Mouse (Mus musculus) liver, adult 2 months (tissue): ENCODE results near the gene Mindy2. TPM values are rescaled to one million over a fixed set of nuclear protein-coding genes. Genes with fewer than 3 reads are reported as not detected.
"Not testable (repeated sequence)": the region's sequence is repeated elsewhere in the genome, so short reads cannot be mapped to it uniquely, and the experiment has no call there.

ENCODE experiments used
- DNase-seq: peaks from one replicate; pipeline ENCODE4 v3.0.0-alpha.2; 2011; ENCODE audit warnings: low read depth, low spot score; ENCODE audit errors: extremely low read depth
- H3K27ac ChIP-seq: fragments of 200-500 bp; replicated peaks from 2 replicates; pipeline ENCODE4 v1.5.1; 2012; ENCODE audit warnings: low read depth, mild to moderate bottlenecking, control low read depth, inconsistent platforms, low read length; ENCODE audit not compliant: insufficient read depth
- H3K27me3 ChIP-seq: fragments of 200-500 bp; 2 replicates; pipeline ENCODE4 v1.6.1; 2012; ENCODE audit warnings: mild to moderate bottlenecking, moderate library complexity, low read length, inconsistent platforms; ENCODE audit not compliant: control insufficient read depth, insufficient read depth
- H3K36me3 ChIP-seq: fragments of 200-500 bp; 2 replicates; pipeline ENCODE4 v1.6.1; 2012; ENCODE audit warnings: low read length, inconsistent platforms; ENCODE audit not compliant: control insufficient read depth, insufficient read depth
- H3K4me1 ChIP-seq: fragments of 200-500 bp; 2 replicates; pipeline ENCODE4 v1.6.1; 2011; ENCODE audit warnings: low read length; ENCODE audit not compliant: control insufficient read depth, insufficient read depth
- H3K4me3 ChIP-seq: fragments of 200-500 bp; 2 replicates; pipeline ENCODE4 v1.5.1; 2011; ENCODE audit warnings: low read depth, mild to moderate bottlenecking, control low read depth, low read length, moderate library complexity; ENCODE audit not compliant: insufficient read depth
- H3K79me2 ChIP-seq: fragments of 200-500 bp; 2 replicates; pipeline ENCODE4 v1.6.1; 2012; ENCODE audit warnings: inconsistent platforms, mild to moderate bottlenecking, low read length, moderate library complexity; ENCODE audit not compliant: control insufficient read depth, insufficient read depth
- H3K9ac ChIP-seq: fragments of 200-500 bp; 2 replicates; pipeline ENCODE4 v1.6.1; 2012; ENCODE audit warnings: low read depth, mild to moderate bottlenecking, control low read depth, inconsistent platforms, low read length
- CTCF ChIP-seq: fragments of 200-500 bp; IDR thresholded peaks from 2 replicates; pipeline ENCODE4 v1.5.1; 2011; ENCODE audit warnings: low read depth, low read length, control low read depth
- POLR2A ChIP-seq: fragments of 200-500 bp; IDR thresholded peaks from 2 replicates; pipeline ENCODE4 v1.6.1; 2011; ENCODE audit warnings: low read length, control low read depth; ENCODE audit not compliant: insufficient read depth; ENCODE audit errors: extremely low read depth
- WGBS: fragments of 180-500 bp; shearing (Covaris S2); methylation state at CpG from one replicate; pipeline ENCODE4 v1.1.7; 2018; 5-methylcytosine and 5-hydroxymethylcytosine counted together
- polyA plus RNA-seq: library from polyadenylated mRNA; depleted of rRNA; stranded (reverse); fragments of >200 nt; gene quantifications from 2 replicates; pipeline ENCODE4 v1.2.3, GENCODE M21; 2012
- total RNA-seq: library from RNA; depleted of rRNA; stranded (reverse); fragments of >200 nt; gene quantifications from 2 replicates; pipeline ENCODE4 v1.2.3, GENCODE M21; 2014

The Mindy2 gene
- total and polyA plus RNA-seq, 2 experiments, result 2.5 to 17.2 TPM

- Histone ChIP-seq H3K4me3 (no peak overlapping the region), H3K27ac (no peak overlapping the region), H3K36me3 (peaks cover 22% of the 10 kb centered on the region), H3K27me3 (no peaks in the 10 kb centered on the region), H3K4me1 (no peaks in the 10 kb centered on the region), H3K9ac (no peak overlapping the region), H3K79me2 (no peaks in the 10 kb centered on the region)
- 98% methylated on average over 8 of the region's 8 CpGs for whole genome bisulfite sequencing
- DNase-seq, result no peak
- TF ChIP-seq CTCF, result no peak
- TF ChIP-seq POLR2A, result no peak
Measured at GRCm38 (mm10) chr9:70570351-70570750, 86.6 kb downstream of the Mindy2 start.

- H3K27me3 ChIP-seq, result no peaks in the 10 kb centered on the region
- no peak overlapping the region for H3K27ac ChIP-seq
- no peak overlapping the region for H3K4me3 ChIP-seq
- H3K4me1 ChIP-seq, result 0 out of 2 replicates have a peak, but pooled peaks cover 3% of the 10 kb centered on the region
- WGBS, result 45% methylated on average over 5 of the region's 5 CpGs
- peaks cover 5% of the 10 kb centered on the region for H3K36me3 ChIP-seq
- DNase-seq, result no peak
- no peaks in the 10 kb centered on the region; the same call in 1 of the 2 replicates for H3K79me2 ChIP-seq
- TF ChIP-seq CTCF (no peak), POLR2A (no peak)
- no peak overlapping the region for H3K9ac ChIP-seq
Measured at GRCm38 (mm10) chr9:70567651-70568050, 89.3 kb downstream of the Mindy2 start.

- no peak overlapping the region for H3K27ac ChIP-seq
- no peak for DNase-seq
- 0 out of 2 replicates have a peak, but pooled peaks cover 3% of the 10 kb centered on the region for H3K4me1 ChIP-seq
- no peak for TF ChIP-seq POLR2A
- no peak for TF ChIP-seq CTCF
- H3K9ac ChIP-seq, result no peak overlapping the region
- H3K79me2 ChIP-seq, result peaks cover 3% of the 10 kb centered on the region; the same call in 1 of the 2 replicates
- 95% methylated on average over 3 of the region's 3 CpGs for WGBS
- no peaks in the 10 kb centered on the region for H3K27me3 ChIP-seq
- H3K36me3 ChIP-seq, result peaks cover 16% of the 10 kb centered on the region
- no peak overlapping the region for H3K4me3 ChIP-seq
Measured at GRCm38 (mm10) chr9:70562825-70563224, 94.1 kb downstream of the Mindy2 start.

GRCm38 (mm10) chr9:70556796-70557195, 100.2 kb downstream of the Mindy2 start:
- WGBS, result 93% methylated on average over 5 of the region's 5 CpGs
- no peaks in the 10 kb centered on the region for H3K27me3 ChIP-seq
- H3K79me2 ChIP-seq, result peaks cover 13% of the 10 kb centered on the region; the same call in 1 of the 2 replicates
- H3K4me3 ChIP-seq, result no peak overlapping the region
- H3K9ac ChIP-seq, result no peak overlapping the region
- no peak overlapping the region for H3K27ac ChIP-seq
- no peaks in the 10 kb centered on the region for H3K4me1 ChIP-seq
- H3K36me3 ChIP-seq, result peaks cover 17% of the 10 kb centered on the region
- no peak for DNase-seq
- no peak for TF ChIP-seq CTCF
- no peak for TF ChIP-seq POLR2A

- H3K27ac ChIP-seq, result no peak overlapping the region
- TF ChIP-seq POLR2A (no peak), CTCF (no peak)
Measured at GRCm38 (mm10) chr9:70555431-70555830, 101.5 kb downstream of the Mindy2 start.

GRCm38 (mm10) chr9:70552233-70552632, 104.7 kb downstream of the Mindy2 start:
- H3K36me3 ChIP-seq, result peaks cover 14% of the 10 kb centered on the region
- not testable (repeated sequence) for H3K9ac ChIP-seq, H3K27ac ChIP-seq, DNase-seq, H3K27me3 ChIP-seq, H3K4me1 ChIP-seq, H3K4me3 ChIP-seq
- 92% methylated on average over 2 of the region's 2 CpGs for WGBS
- H3K79me2 ChIP-seq, result peaks cover 13% of the 10 kb centered on the region; the same call in 1 of the 2 replicates

More at GRCm38 (mm10) chr9:70555431-70555830, 101.5 kb downstream of the Mindy2 start:
- H3K79me2 ChIP-seq, result peaks cover 13% of the 10 kb centered on the region; the same call in 1 of the 2 replicates
- peaks cover 12% of the 10 kb centered on the region; the same call in 1 of the 2 replicates for H3K36me3 ChIP-seq
- no peaks in the 10 kb centered on the region for H3K27me3 ChIP-seq
- no peak overlapping the region for H3K4me3 ChIP-seq
- peaks cover 2% of the 10 kb centered on the region; the same call in 1 of the 2 replicates for H3K4me1 ChIP-seq
- no peak overlapping the region for H3K9ac ChIP-seq
- DNase-seq, result no peak
